Mouse (Mus musculus) embryonic stem cell, embryonic (primary cell): Measurements from ENCODE around the gene Gm595.

Experiments
- CTCF ChIA-PET, 4 experiments: fragments of 300-600 bp in 2 of 4; fragments of 350-600 bp in 2 of 4; sonication (Branson Sonifier 250); formaldehyde crosslinking; loops; one replicate each; lab custom pipeline; 2022; ENCODE audit warnings: inconsistent platforms in 2 of 4; lab: Charles Lee
- POLR2A ChIA-PET, 4 experiments: fragments of 300-600 bp in 2 of 4; fragments of 350-600 bp in 2 of 4; sonication (Branson Sonifier 250); formaldehyde crosslinking; loops; one replicate each; lab custom pipeline; 2022; ENCODE audit warnings: antibody characterized with exemption in 4 of 4, inconsistent platforms in 1 of 4; lab: Charles Lee

Gm595 gene

GRCm38 (mm10) chrX:48877613-48878012 lies at the start of gene Gm595:
TSS of gene Gm595 (minus strand) at chrX:48877713.
- ChIA-PET POLR2A (no interaction called here), CTCF (no interaction called here)

- ChIA-PET CTCF (no interaction called here), POLR2A (no interaction called here)
Measured at GRCm38 (mm10) chrX:48908421-48908820, 30.9 kb upstream of the Gm595 start.

- CTCF ChIA-PET: interaction anchor here in 2 of 4 experiments (0.7 kb wide), 2 partner anchors 149 to 224 kb away, joined by 3 to 4 read pairs; no protein-coding TSS in a partner anchor
Measured at GRCm38 (mm10) chrX:48903744-48904143, 26.2 kb upstream of the Gm595 start.

GRCm38 (mm10) chrX:48899555-48899954 lies 22.0 kb upstream of the Gm595 start:
- ChIA-PET POLR2A (no interaction called here), CTCF (no interaction called here)

More at GRCm38 (mm10) chrX:48903744-48904143, 26.2 kb upstream of the Gm595 start:
- POLR2A ChIA-PET: no interaction called here

- ChIA-PET POLR2A (no interaction called here), CTCF (no interaction called here)
Measured at GRCm38 (mm10) chrX:48896803-48897202, 19.3 kb upstream of the Gm595 start.

- POLR2A ChIA-PET: interaction anchor here in 2 of 4 experiments (0.6 to 0.8 kb wide), 2 partner anchors 9 to 913 kb away, joined by 3 to 4 read pairs; no protein-coding TSS in a partner anchor
- CTCF ChIA-PET: no interaction called here
Measured at GRCm38 (mm10) chrX:48893946-48894345, 16.4 kb upstream of the Gm595 start.

- POLR2A ChIA-PET: no interaction called here
- CTCF ChIA-PET: no interaction called here
Measured at GRCm38 (mm10) chrX:48890259-48890658, 12.7 kb upstream of the Gm595 start.

GRCm38 (mm10) chrX:48884615-48885014 lies 7.1 kb upstream of the Gm595 start:
- POLR2A ChIA-PET: no interaction called here
- CTCF ChIA-PET: no interaction called here
